Mouse (Mus musculus): ENCODE measurements around the gene Sufu.

DNA sequence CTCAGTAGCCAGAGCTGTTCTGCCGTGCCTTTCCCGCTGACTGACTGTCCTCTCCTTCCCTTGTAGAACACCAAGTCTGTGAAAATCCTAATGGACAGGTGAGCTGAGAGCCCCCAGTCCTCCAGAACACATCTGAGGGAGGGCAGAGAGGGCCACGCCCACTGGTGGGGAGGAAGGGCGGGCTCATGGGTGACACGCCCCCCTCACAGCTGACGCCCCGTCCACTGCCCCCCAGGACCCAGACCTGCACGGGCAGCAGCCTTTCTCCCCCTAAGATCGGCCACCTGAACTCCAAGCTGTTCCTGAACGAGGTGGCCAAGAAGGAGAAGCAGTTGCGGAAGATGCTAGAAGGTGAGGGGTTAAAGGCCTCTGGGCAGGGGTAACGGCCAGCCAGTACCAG is 117.7 kb downstream of the Sufu start:
- TF ChIP-seq POLR2A (IDR thresholded peaks at IDR 0.05; ENCODE audit: borderline replicate concordance, insufficient read depth, low read length) (no peak), CTCF (IDR thresholded peaks at IDR 0.05; ENCODE audit: borderline replicate concordance, insufficient read depth, low read depth, low read length) (no peak)

Data from cerebellum, adult 2 months (tissue).